Mouse (Mus musculus): ENCODE results near the gene Sh3d19.

GRCm38 (mm10) chr3:85922331-85922730, 48.6 kb upstream of the Sh3d19 start:
- no peak for TF ChIP-seq CTCF (conservative IDR thresholded peaks at IDR 0.05 in 1 of 2, IDR thresholded peaks at IDR 0.05 in 1 of 2; ENCODE audit: low read depth in 2 of 2, low read length in 2 of 2)
- TF ChIP-seq GABPA (IDR thresholded peaks at IDR 0.05; ENCODE audit: insufficient replicate concordance, low read depth, low read length): no peak
- no peak for TF ChIP-seq RAD21 (IDR thresholded peaks at IDR 0.05; ENCODE audit: low read depth, low read length)
